Mouse (Mus musculus) heart, adult 2 months (tissue): ENCODE data around the gene Tia1. TPM values are rescaled to one million over a fixed set of nuclear protein-coding genes. Genes with fewer than 3 reads are reported as not detected.

Experiments used
- DNase-seq, 2 experiments: peaks; one replicate each; pipeline ENCODE4 v3.0.0; 2021
- H3K27ac ChIP-seq: fragments of 200-600 bp; 2 replicates; pipeline ENCODE4 v1.8.1; 2022
- H3K27me3 ChIP-seq: fragments of 200-500 bp; 2 replicates; pipeline ENCODE4 v1.6.1; 2012; ENCODE audit warnings: mild to moderate bottlenecking, low read length, inconsistent platforms, mixed read lengths; ENCODE audit not compliant: control insufficient read depth, insufficient read depth
- H3K36me3 ChIP-seq: fragments of 200-500 bp; 2 replicates; pipeline ENCODE4 v1.6.1; 2012; ENCODE audit warnings: low read length, inconsistent platforms; ENCODE audit not compliant: control insufficient read depth, insufficient read depth
- H3K4me1 ChIP-seq: fragments of 200-500 bp; 2 replicates; pipeline ENCODE4 v1.6.1; 2011; ENCODE audit warnings: low read length; ENCODE audit not compliant: control insufficient read depth, insufficient read depth
- H3K4me3 ChIP-seq: fragments of 200-600 bp; 2 replicates; pipeline ENCODE4 v1.8.1; 2022
- H3K79me2 ChIP-seq: fragments of 200-500 bp; replicated peaks from 2 replicates; pipeline ENCODE4 v1.6.1; 2012; ENCODE audit warnings: mild to moderate bottlenecking, inconsistent platforms, low read length, moderate library complexity, mixed read lengths; ENCODE audit not compliant: control insufficient read depth, insufficient read depth
- H3K9ac ChIP-seq: fragments of 200-500 bp; 2 replicates; pipeline ENCODE4 v1.6.1; 2012; ENCODE audit warnings: low read depth, mild to moderate bottlenecking, control low read depth, inconsistent platforms, low read length, mixed read lengths
- CTCF ChIP-seq: fragments of 200-600 bp; IDR thresholded peaks from 2 replicates; pipeline ENCODE4 v1.8.1; 2022; ENCODE audit warnings: antibody characterized with exemption, mild to moderate bottlenecking, moderate library complexity
- EP300 ChIP-seq: fragments of 200-500 bp; IDR thresholded peaks from 2 replicates; pipeline ENCODE4 v1.6.1; 2011; ENCODE audit warnings: low read depth, low read length, control low read depth; ENCODE audit not compliant: insufficient read depth
- POLR2A ChIP-seq: fragments of 200-500 bp; IDR thresholded peaks from 2 replicates; pipeline ENCODE4 v1.6.1; 2011; ENCODE audit warnings: mild to moderate bottlenecking, low read depth, low read length, control low read depth; ENCODE audit not compliant: insufficient read depth
- WGBS: fragments of 180-500 bp; shearing (Covaris S2); methylation state at CpG from one replicate; pipeline ENCODE4 v1.1.7; 2018; 5-methylcytosine and 5-hydroxymethylcytosine counted together
- intact Hi-C: fragments of 180-260 bp; cut with DNase I; formaldehyde crosslinking; loops from one replicate; pipeline ENCODE4 v1.15.1; 2025
- polyA plus RNA-seq: library from polyadenylated mRNA; depleted of rRNA; stranded (reverse); fragments of >200 nt; gene quantifications from 2 replicates; pipeline ENCODE4 v1.2.3, GENCODE M21; 2012
- total RNA-seq, 2 experiments: library from RNA; stranded (reverse); gene quantifications; 2 replicates each; pipeline ENCODE4 v1.2.3; 2021

Gene Tia1
- total and polyA plus RNA-seq, 3 experiments: 13.1 to 23.7 (median 22.4) TPM

- Histone ChIP-seq H3K36me3 (peaks cover 5% of the 10 kb centered on the region), H3K27ac (peak overlapping the region; percentile 96), H3K27me3 (no peaks in the 10 kb centered on the region), H3K4me3 (no peak overlapping the region), H3K9ac (no peak overlapping the region), H3K4me1 (peaks cover 47% of the 10 kb centered on the region), H3K79me2 (no peaks in the 10 kb centered on the region)
- TF ChIP-seq POLR2A (no peak), EP300 (no peak)
- intact Hi-C loops: loop anchor here (5.0 kb wide), 1 partner anchor 113 kb away; no protein-coding TSS in a partner anchor
- no peak for DNase-seq
Measured at GRCm38 (mm10) chr6:86474646-86475181, 70.7 kb downstream of the Tia1 start.

- no peaks in the 10 kb centered on the region for H3K79me2 ChIP-seq
- H3K4me3 ChIP-seq: no peak overlapping the region
- H3K27me3 ChIP-seq: no peaks in the 10 kb centered on the region
- TF ChIP-seq POLR2A: no peak; the same call in 1 of the 2 replicates
- TF ChIP-seq CTCF: no peak
- TF ChIP-seq EP300: peak; percentile 68
- peaks cover 9% of the 10 kb centered on the region for H3K36me3 ChIP-seq
- peaks cover 51% of the 10 kb centered on the region for H3K4me1 ChIP-seq
- intact Hi-C loops: loop anchor here (5.0 kb wide), 1 partner anchor 112 kb away; no protein-coding TSS in a partner anchor
- DNase-seq: peak; percentile 58 to 72
- peak overlapping the region; percentile 6; the same call in 1 of the 2 replicates for H3K9ac ChIP-seq
- H3K27ac ChIP-seq: peak overlapping the region; percentile 96
- 18% methylated on average over 9 of the region's 9 CpGs for WGBS
Measured at GRCm38 (mm10) chr6:86475462-86476167, 71.6 kb downstream of the Tia1 start.

- no peak overlapping the region for H3K9ac ChIP-seq
- no peak for DNase-seq
- peaks cover 11% of the 10 kb centered on the region for H3K36me3 ChIP-seq
- intact Hi-C loops: loop anchor here (5.0 kb wide), 1 partner anchor 110 kb away; no protein-coding TSS in a partner anchor
- H3K79me2 ChIP-seq: no peaks in the 10 kb centered on the region
- peak overlapping the region; percentile 96 for H3K27ac ChIP-seq
- peaks cover 51% of the 10 kb centered on the region for H3K4me1 ChIP-seq
- H3K27me3 ChIP-seq: no peaks in the 10 kb centered on the region
- TF ChIP-seq POLR2A (no peak), CTCF (no peak), EP300 (no peak)
- no peak overlapping the region for H3K4me3 ChIP-seq
- 33% methylated on average over 5 of the region's 5 CpGs for WGBS
Measured at GRCm38 (mm10) chr6:86476931-86477330, 72.9 kb downstream of the Tia1 start.

- no peak for TF ChIP-seq CTCF
- TF ChIP-seq EP300: peak; percentile 62; the same call in 1 of the 2 replicates
- peak; percentile 42; the same call in 1 of the 2 replicates for TF ChIP-seq POLR2A
- Histone ChIP-seq H3K27ac (peak overlapping the region; percentile 96), H3K36me3 (peaks cover 11% of the 10 kb centered on the region), H3K4me3 (no peak overlapping the region), H3K27me3 (no peaks in the 10 kb centered on the region), H3K79me2 (no peaks in the 10 kb centered on the region), H3K9ac (no peak overlapping the region), H3K4me1 (peaks cover 42% of the 10 kb centered on the region)
- intact Hi-C loops: loop anchor here (5.0 kb wide), 1 partner anchor 108 kb away; no protein-coding TSS in a partner anchor
- DNase-seq: peak; percentile 51 to 53
- 40% methylated on average over 3 of the region's 3 CpGs for WGBS
Measured at GRCm38 (mm10) chr6:86479311-86479710, 75.3 kb downstream of the Tia1 start.

GRCm38 (mm10) chr6:86479816-86480188 lies 75.8 kb downstream of the Tia1 start:
- intact Hi-C loops: loop anchor here (5.0 kb wide), 1 partner anchor 107 kb away; no protein-coding TSS in a partner anchor
- Histone ChIP-seq H3K27me3 (no peaks in the 10 kb centered on the region), H3K4me1 (peaks cover 42% of the 10 kb centered on the region), H3K36me3 (peaks cover 11% of the 10 kb centered on the region), H3K79me2 (no peaks in the 10 kb centered on the region), H3K4me3 (peak overlapping the region; percentile 46; the same call in 1 of the 2 replicates), H3K9ac (no peak overlapping the region), H3K27ac (peak overlapping the region; percentile 96)
- no peak for TF ChIP-seq CTCF
- TF ChIP-seq POLR2A: no peak
- DNase-seq: no peak
